Mouse (Mus musculus) bone marrow macrophage, adult 2 months (primary cell): ENCODE measurements around the gene Mdh2.

Experiments used
- CTCF ChIP-seq: IDR thresholded peaks from 2 replicates; pipeline ENCODE4 v1.5.1; 2012; ENCODE audit warnings: low read depth, mild to moderate bottlenecking, low read length, moderate library complexity
- POLR2A ChIP-seq: IDR thresholded peaks from 2 replicates; pipeline ENCODE4 v1.6.1; 2012; ENCODE audit warnings: mild to moderate bottlenecking, low read depth, low read length, borderline replicate concordance

GRCm38 (mm10) chr5:135803676-135804075, 25.4 kb downstream of the Mdh2 start:
- TF ChIP-seq CTCF = no peak
- TF ChIP-seq POLR2A = no peak
